Mouse (Mus musculus): ENCODE data around the gene Clec10a.

Clec10a gene

GRCm38 (mm10) chr11:70185120-70185519 is 29.1 kb downstream of the Clec10a start:
- no peak for DNase-seq (ENCODE audit: low spot score)

GRCm38 (mm10) chr11:70189319-70190134 is 33.5 kb downstream of the Clec10a start:
- no peak for DNase-seq (ENCODE audit: low spot score)

GRCm38 (mm10) chr11:70191188-70191587 is 35.2 kb downstream of the Clec10a start:
- no peak for DNase-seq (ENCODE audit: low spot score)

GRCm38 (mm10) chr11:70192157-70192556 is 36.2 kb downstream of the Clec10a start:
- DNase-seq (ENCODE audit: low spot score) = no peak

GRCm38 (mm10) chr11:70193354-70194285 is 37.6 kb downstream of the Clec10a start:
- no peak for DNase-seq (ENCODE audit: low spot score)

GRCm38 (mm10) chr11:70198332-70198731 is 42.3 kb downstream of the Clec10a start:
- no peak for DNase-seq (ENCODE audit: low spot score)

GRCm38 (mm10) chr11:70199107-70199506 is 43.1 kb downstream of the Clec10a start:
- DNase-seq (ENCODE audit: low spot score) = no peak

GRCm38 (mm10) chr11:70200036-70200608 is 44.1 kb downstream of the Clec10a start:
- DNase-seq (ENCODE audit: low spot score) = no peak

GRCm38 (mm10) chr11:70201691-70202090 is 45.7 kb downstream of the Clec10a start:
- DNase-seq (ENCODE audit: low spot score) = peak; percentile 68

GRCm38 (mm10) chr11:70206801-70207200 is 50.8 kb downstream of the Clec10a start:
- no peak for DNase-seq (ENCODE audit: low spot score)

GRCm38 (mm10) chr11:70207283-70207682 is 51.3 kb downstream of the Clec10a start:
- DNase-seq (ENCODE audit: low spot score) = no peak

GRCm38 (mm10) chr11:70208778-70209388 is 52.9 kb downstream of the Clec10a start:
- no peak for DNase-seq (ENCODE audit: low spot score)

GRCm38 (mm10) chr11:70210681-70211080 is 54.7 kb downstream of the Clec10a start:
- DNase-seq (ENCODE audit: low spot score) = no peak

GRCm38 (mm10) chr11:70211972-70212371 is 56.0 kb downstream of the Clec10a start:
- DNase-seq (ENCODE audit: low spot score) = no peak

GRCm38 (mm10) chr11:70212423-70212822 is 56.4 kb downstream of the Clec10a start, which contains the start of gene Slc16a11:
Gene Slc16a11, plus strand, starts transcription at chr11:70212752.
- no peak for DNase-seq (ENCODE audit: low spot score)

GRCm38 (mm10) chr11:70212896-70213295 is 56.9 kb downstream of the Clec10a start:
- DNase-seq (ENCODE audit: low spot score) = peak; percentile 60

GRCm38 (mm10) chr11:70213736-70214135 is 57.7 kb downstream of the Clec10a start:
- DNase-seq (ENCODE audit: low spot score) = no peak

GRCm38 (mm10) chr11:70214191-70214855 is 58.3 kb downstream of the Clec10a start:
- no peak for DNase-seq (ENCODE audit: low spot score)

GRCm38 (mm10) chr11:70214856-70215209 is 58.8 kb downstream of the Clec10a start:
- DNase-seq (ENCODE audit: low spot score) = no peak

GRCm38 (mm10) chr11:70215301-70215700 is 59.3 kb downstream of the Clec10a start:
- DNase-seq (ENCODE audit: low spot score) = no peak

GRCm38 (mm10) chr11:70216103-70216502 is 60.1 kb downstream of the Clec10a start:
- no peak for DNase-seq (ENCODE audit: low spot score)

Data from T-cell, adult 2 months (primary cell).